Mouse (Mus musculus) hindbrain, embryonic 15.5 days (tissue): Measurements from ENCODE around the gene Col15a1. TPM values are rescaled to one million over a fixed set of nuclear protein-coding genes. Genes with fewer than 3 reads are reported as not detected.

Experiments used
- ATAC-seq: fragments of 200-750 bp; cut with Nextera tagmentation; 2 replicates; pipeline ENCODE4 v1.8.0; 2017; ENCODE audit warnings: low read depth, moderate number of reproducible peaks, moderate TSS enrichment; ENCODE audit not compliant: low FRiP score
- H3K27ac ChIP-seq: fragments of 300-500 bp; sonication (generic); replicated peaks from 2 replicates; pipeline ENCODE4 v1.5.1; 2015; ENCODE audit warnings: mild to moderate bottlenecking, inconsistent platforms
- H3K27me3 ChIP-seq: fragments of 300-500 bp; sonication (generic); 2 replicates; pipeline ENCODE4 v1.6.1; 2015; ENCODE audit warnings: control low read depth, inconsistent platforms
- H3K36me3 ChIP-seq: fragments of 300-500 bp; sonication (generic); 2 replicates; pipeline ENCODE4 v1.6.1; 2015; ENCODE audit warnings: control low read depth, inconsistent platforms
- H3K4me1 ChIP-seq: fragments of 300-500 bp; sonication (generic); replicated peaks from 2 replicates; pipeline ENCODE4 v1.6.1; 2015; ENCODE audit warnings: control low read depth, inconsistent platforms
- H3K4me2 ChIP-seq: fragments of 300-500 bp; sonication (generic); 2 replicates; pipeline ENCODE4 v1.6.1; 2015; ENCODE audit warnings: moderate library complexity, mild to moderate bottlenecking, inconsistent platforms
- H3K4me3 ChIP-seq: fragments of 300-500 bp; sonication (generic); 2 replicates; pipeline ENCODE4 v1.5.1; 2015; ENCODE audit warnings: mild to moderate bottlenecking, inconsistent platforms
- H3K9ac ChIP-seq: fragments of 300-500 bp; sonication (generic); 2 replicates; pipeline ENCODE4 v1.6.1; 2015; ENCODE audit warnings: inconsistent platforms
- H3K9me3 ChIP-seq: fragments of 300-500 bp; sonication (generic); 2 replicates; pipeline ENCODE4 v1.6.1; 2016; ENCODE audit warnings: control low read depth, inconsistent platforms
- whole genome bisulfite sequencing: fragments of 180-500 bp; shearing (Covaris S2); methylation state at CpG from one replicate; pipeline ENCODE4 v1.1.7; 2015; 5-methylcytosine and 5-hydroxymethylcytosine counted together
- polyA plus RNA-seq: library from polyadenylated mRNA; unstranded; fragments of >200 nt; fragmentation: Nextera tagmentation; extraction: Ambion mirVana; gene quantifications from 2 replicates; pipeline ENCODE4 v1.2.1, GENCODE M21; 2015

Col15a1 gene
- polyA plus RNA-seq, 1 experiment from 2014 or later, result 4.4 TPM

- ATAC-seq, result no peak
- WGBS, result 87% methylated on average over 8 of the region's 8 CpGs
- H3K36me3 ChIP-seq, result no peaks in the 10 kb centered on the region
These were observed 105.9 kb downstream of the Col15a1 start for GRCm38 (mm10) chr4:47313710-47314410.

GRCm38 (mm10) chr4:47315458-47315857 is 107.5 kb downstream of the Col15a1 start:
- Histone ChIP-seq H3K36me3 (no peaks in the 10 kb centered on the region), H3K4me2 (no peak overlapping the region), H3K4me3 (no peak overlapping the region), H3K27me3 (no peaks in the 10 kb centered on the region), H3K9me3 (no peaks in the 10 kb centered on the region), H3K4me1 (no peaks in the 10 kb centered on the region), H3K27ac (no peak overlapping the region), H3K9ac (no peak overlapping the region)
- WGBS, result 85% methylated on average over 2 of the region's 2 CpGs
- no peak for ATAC-seq

More at GRCm38 (mm10) chr4:47313710-47314410, 105.9 kb downstream of the Col15a1 start:
- Histone ChIP-seq H3K4me2 (no peak overlapping the region), H3K9ac (no peak overlapping the region), H3K4me3 (no peak overlapping the region), H3K9me3 (no peaks in the 10 kb centered on the region), H3K27me3 (no peaks in the 10 kb centered on the region), H3K27ac (no peak overlapping the region), H3K4me1 (no peaks in the 10 kb centered on the region)

DNA sequence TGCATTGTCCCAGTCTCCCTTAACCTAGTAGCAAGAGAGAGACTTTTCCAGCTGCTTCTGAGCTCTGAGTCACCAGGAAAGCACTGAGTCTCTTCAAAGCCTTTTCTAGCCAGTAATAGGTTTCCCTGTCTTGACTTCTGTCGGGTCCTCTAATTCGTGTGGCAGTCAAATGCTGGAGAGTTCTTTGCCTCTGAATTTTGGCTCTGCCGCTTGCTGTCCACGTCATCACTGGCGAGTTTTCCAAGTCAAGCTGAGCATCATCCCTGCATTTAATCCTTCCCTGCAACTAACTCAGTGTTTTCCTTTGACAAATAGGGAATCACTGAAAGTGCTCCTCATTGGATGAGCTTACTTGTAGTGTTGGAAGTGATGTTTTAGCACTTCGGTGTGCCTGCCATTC is 108.5 kb downstream of the Col15a1 start:
- Histone ChIP-seq H3K9me3 (no peaks in the 10 kb centered on the region), H3K4me3 (no peak overlapping the region), H3K4me1 (no peaks in the 10 kb centered on the region), H3K36me3 (no peaks in the 10 kb centered on the region), H3K27ac (no peak overlapping the region), H3K27me3 (no peaks in the 10 kb centered on the region), H3K9ac (no peak overlapping the region), H3K4me2 (no peak overlapping the region)
- ATAC-seq, result no peak
- 81% methylated on average over 6 of the region's 6 CpGs for WGBS

GRCm38 (mm10) chr4:47319561-47320321 is 111.8 kb downstream of the Col15a1 start:
- no peaks in the 10 kb centered on the region for H3K27me3 ChIP-seq
- no peaks in the 10 kb centered on the region for H3K36me3 ChIP-seq
- ATAC-seq, result no peak
- 88% methylated on average over 10 of the region's 10 CpGs for WGBS
- no peak overlapping the region for H3K9ac ChIP-seq
- no peak overlapping the region for H3K4me2 ChIP-seq
- H3K27ac ChIP-seq, result no peak overlapping the region
- no peaks in the 10 kb centered on the region for H3K4me1 ChIP-seq
- no peak overlapping the region for H3K4me3 ChIP-seq
- H3K9me3 ChIP-seq, result no peaks in the 10 kb centered on the region

- ATAC-seq, result no peak
- H3K9me3 ChIP-seq, result no peaks in the 10 kb centered on the region
- H3K27ac ChIP-seq, result no peak overlapping the region
- H3K27me3 ChIP-seq, result no peaks in the 10 kb centered on the region
- no peak overlapping the region for H3K4me2 ChIP-seq
- H3K4me3 ChIP-seq, result no peak overlapping the region
- no peak overlapping the region for H3K9ac ChIP-seq
- H3K36me3 ChIP-seq, result no peaks in the 10 kb centered on the region
- no peaks in the 10 kb centered on the region for H3K4me1 ChIP-seq
- 83% methylated on average over 3 of the region's 3 CpGs for WGBS
These were observed 114.4 kb downstream of the Col15a1 start for GRCm38 (mm10) chr4:47322315-47322714.

DNA sequence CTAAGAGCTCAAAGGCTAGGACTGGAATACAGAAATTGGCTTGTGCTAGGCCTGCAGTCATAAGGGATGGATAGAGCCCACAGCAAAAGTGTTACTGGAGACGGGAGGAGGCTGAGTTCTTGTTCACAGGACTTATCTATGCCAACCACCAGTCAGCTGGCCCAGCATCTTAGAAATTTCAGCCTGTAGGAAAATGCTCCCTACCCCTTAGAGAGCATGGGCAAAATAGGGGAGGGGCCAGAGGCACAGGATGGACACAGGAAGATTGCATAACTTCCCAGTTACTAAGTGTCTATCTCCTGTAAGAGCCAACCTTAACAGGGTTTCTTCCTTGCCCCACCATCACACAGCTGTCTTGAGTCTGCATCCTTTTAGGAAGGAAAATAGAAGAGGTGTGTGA is 116.2 kb downstream of the Col15a1 start:
- no peak for ATAC-seq
- Histone ChIP-seq H3K4me2 (no peak overlapping the region), H3K9me3 (no peaks in the 10 kb centered on the region), H3K36me3 (no peaks in the 10 kb centered on the region), H3K27ac (no peak overlapping the region), H3K9ac (no peak overlapping the region), H3K27me3 (no peaks in the 10 kb centered on the region), H3K4me1 (no peaks in the 10 kb centered on the region), H3K4me3 (no peak overlapping the region)
- 71% methylated on average over 1 of the region's 1 CpGs for WGBS

DNA sequence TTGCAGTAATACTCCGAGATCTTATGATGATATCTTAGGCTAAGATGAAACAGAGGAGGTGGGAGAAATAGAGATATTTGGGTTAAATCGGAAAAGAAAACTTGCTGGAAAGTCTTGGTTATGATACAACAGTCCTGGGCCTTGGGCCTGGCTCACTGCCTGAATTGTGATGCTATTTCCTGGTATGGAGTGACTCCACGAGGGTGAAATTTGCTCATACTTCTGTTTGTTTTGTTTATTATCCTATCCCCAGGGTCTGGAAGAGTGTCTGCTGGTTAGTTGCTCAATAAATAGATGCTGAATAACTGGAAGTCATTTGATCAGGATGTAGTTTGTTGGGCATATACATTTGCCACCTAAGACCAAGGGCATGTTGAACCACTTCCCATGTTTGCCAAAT is 119.8 kb downstream of the Col15a1 start:
- Histone ChIP-seq H3K9me3 (no peaks in the 10 kb centered on the region), H3K4me3 (no peak overlapping the region), H3K27me3 (no peaks in the 10 kb centered on the region), H3K27ac (no peak overlapping the region), H3K4me2 (no peak overlapping the region), H3K9ac (no peak overlapping the region), H3K36me3 (no peaks in the 10 kb centered on the region), H3K4me1 (no peaks in the 10 kb centered on the region)
- ATAC-seq, result no peak
- WGBS, result 86% methylated on average over 3 of the region's 3 CpGs

DNA sequence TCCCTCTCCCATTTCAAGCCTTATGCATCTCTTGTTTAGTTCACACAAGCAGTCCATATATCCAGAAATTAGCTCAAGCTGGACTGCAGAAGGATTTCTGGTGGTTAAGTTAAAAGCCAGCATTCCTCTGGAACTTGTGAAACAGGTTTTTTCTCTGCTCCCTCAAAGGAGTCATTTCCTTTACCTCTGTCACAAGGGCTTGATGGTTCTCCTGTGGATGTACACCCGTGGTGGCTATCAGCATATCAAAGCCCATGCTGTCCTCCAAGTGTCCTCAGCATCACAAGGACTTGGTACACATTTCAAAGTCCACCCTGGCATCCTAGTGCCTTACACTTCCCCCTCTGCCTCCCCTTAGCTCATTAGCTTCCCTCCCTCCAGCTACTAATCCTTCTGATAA is 121.3 kb downstream of the Col15a1 start:
- Histone ChIP-seq H3K27me3 (no peaks in the 10 kb centered on the region), H3K9me3 (no peaks in the 10 kb centered on the region), H3K27ac (no peak overlapping the region), H3K4me2 (no peak overlapping the region), H3K4me3 (no peak overlapping the region), H3K9ac (no peak overlapping the region), H3K36me3 (no peaks in the 10 kb centered on the region), H3K4me1 (no peaks in the 10 kb centered on the region)
- 7% methylated on average over 1 of the region's 1 CpGs for WGBS
- no peak for ATAC-seq

- WGBS, result 92% methylated on average over 13 of the region's 13 CpGs
- H3K4me1 ChIP-seq, result no peaks in the 10 kb centered on the region
- no peak overlapping the region for H3K27ac ChIP-seq
- H3K36me3 ChIP-seq, result no peaks in the 10 kb centered on the region
- ATAC-seq, result no peak
- H3K4me3 ChIP-seq, result no peak overlapping the region
- no peak overlapping the region for H3K9ac ChIP-seq
- no peak overlapping the region for H3K4me2 ChIP-seq
- no peaks in the 10 kb centered on the region for H3K27me3 ChIP-seq
- H3K9me3 ChIP-seq, result no peaks in the 10 kb centered on the region
These were observed 122.6 kb downstream of the Col15a1 start for GRCm38 (mm10) chr4:47330378-47331052.

DNA sequence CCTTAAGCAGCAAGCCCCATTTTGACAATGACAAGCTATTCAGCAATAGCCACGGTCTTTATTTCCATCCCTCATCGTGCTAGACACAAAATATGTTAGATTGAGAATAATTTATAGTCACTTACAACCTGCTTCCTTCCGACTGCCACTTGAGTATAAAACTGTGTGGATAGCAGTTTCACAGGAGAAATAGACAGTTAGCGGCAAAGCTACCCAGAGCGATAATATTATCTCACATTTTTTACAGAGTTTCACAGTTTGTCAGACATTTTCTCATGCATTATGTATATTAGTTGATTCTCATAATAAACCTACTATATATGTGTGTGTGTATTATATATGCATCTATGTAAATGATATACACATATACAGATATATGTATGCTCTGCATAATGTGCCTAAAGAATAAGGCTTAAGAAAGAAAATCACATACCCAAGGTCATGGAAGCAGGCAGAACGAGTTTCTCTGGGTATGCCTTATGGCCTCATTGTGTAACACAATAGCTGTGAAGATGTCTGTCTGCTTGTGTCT is 124.9 kb downstream of the Col15a1 start:
- Histone ChIP-seq H3K27me3 (no peaks in the 10 kb centered on the region), H3K9me3 (no peaks in the 10 kb centered on the region), H3K4me2 (no peak overlapping the region), H3K9ac (no peak overlapping the region), H3K4me3 (no peak overlapping the region), H3K4me1 (no peaks in the 10 kb centered on the region), H3K27ac (no peak overlapping the region), H3K36me3 (no peaks in the 10 kb centered on the region)
- ATAC-seq, result no peak
- WGBS, result 79% methylated on average over 6 of the region's 6 CpGs

- Histone ChIP-seq H3K9ac (no peak overlapping the region), H3K27me3 (no peaks in the 10 kb centered on the region), H3K4me1 (no peaks in the 10 kb centered on the region), H3K27ac (no peak overlapping the region), H3K36me3 (no peaks in the 10 kb centered on the region), H3K4me3 (no peak overlapping the region), H3K9me3 (no peaks in the 10 kb centered on the region), H3K4me2 (no peak overlapping the region)
- WGBS, result 98% methylated on average over 3 of the region's 3 CpGs
- no peak for ATAC-seq
These were observed 125.6 kb downstream of the Col15a1 start for GRCm38 (mm10) chr4:47333541-47333940.
